Mouse (Mus musculus) spleen, adult 2 months (tissue): ENCODE results near the gene Nup205. TPM values are rescaled to one million over a fixed set of nuclear protein-coding genes. Genes with fewer than 3 reads are reported as not detected.

Source experiments
- DNase-seq, 2 experiments: peaks; one replicate each; pipeline versions ENCODE4 v3.0.0 to v3.0.0-alpha.2; 2012 to 2021; ENCODE audit warnings: low spot score in 2 of 2, low read depth in 1 of 2
- H3K27ac ChIP-seq: fragments of 200-500 bp; 2 replicates; pipeline ENCODE4 v1.5.1; 2012; ENCODE audit warnings: low read length, inconsistent platforms; ENCODE audit not compliant: insufficient read depth
- H3K27me3 ChIP-seq: fragments of 200-500 bp; 2 replicates; pipeline ENCODE4 v1.6.1; 2012; ENCODE audit warnings: mild to moderate bottlenecking, moderate library complexity, low read length, inconsistent platforms; ENCODE audit not compliant: control insufficient read depth, insufficient read depth
- H3K36me3 ChIP-seq: fragments of 200-500 bp; 2 replicates; pipeline ENCODE4 v1.6.1; 2012; ENCODE audit warnings: mild to moderate bottlenecking, low read length, inconsistent platforms; ENCODE audit not compliant: control insufficient read depth, insufficient read depth
- H3K4me1 ChIP-seq: fragments of 200-500 bp; 2 replicates; pipeline ENCODE4 v1.6.1; 2011; ENCODE audit warnings: inconsistent platforms; ENCODE audit not compliant: control insufficient read depth, insufficient read depth, insufficient read length
- H3K4me3 ChIP-seq: fragments of 200-500 bp; 2 replicates; pipeline ENCODE4 v1.5.1; 2011; ENCODE audit warnings: mild to moderate bottlenecking, inconsistent platforms; ENCODE audit not compliant: insufficient read depth, insufficient read length; ENCODE audit errors: extremely low read depth
- CTCF ChIP-seq: fragments of 200-500 bp; IDR thresholded peaks from 2 replicates; pipeline ENCODE4 v1.5.1; 2011; ENCODE audit warnings: mild to moderate bottlenecking, inconsistent platforms; ENCODE audit not compliant: insufficient read depth, insufficient read length, insufficient replicate concordance; ENCODE audit errors: extremely low read depth
- POLR2A ChIP-seq: fragments of 200-500 bp; IDR thresholded peaks from 2 replicates; pipeline ENCODE4 v1.6.1; 2011; ENCODE audit warnings: low read depth, low read length, inconsistent platforms
- WGBS: fragments of 180-500 bp; shearing (Covaris S2); methylation state at CpG from one replicate; pipeline ENCODE4 v1.1.7; 2018; 5-methylcytosine and 5-hydroxymethylcytosine counted together
- polyA plus RNA-seq: library from polyadenylated mRNA; depleted of rRNA; stranded (reverse); fragments of >200 nt; gene quantifications from 2 replicates; pipeline ENCODE4 v1.2.3, GENCODE M21; 2012

Nup205 gene
- polyA plus RNA-seq, 1 experiment: 11.8 TPM

DNA sequence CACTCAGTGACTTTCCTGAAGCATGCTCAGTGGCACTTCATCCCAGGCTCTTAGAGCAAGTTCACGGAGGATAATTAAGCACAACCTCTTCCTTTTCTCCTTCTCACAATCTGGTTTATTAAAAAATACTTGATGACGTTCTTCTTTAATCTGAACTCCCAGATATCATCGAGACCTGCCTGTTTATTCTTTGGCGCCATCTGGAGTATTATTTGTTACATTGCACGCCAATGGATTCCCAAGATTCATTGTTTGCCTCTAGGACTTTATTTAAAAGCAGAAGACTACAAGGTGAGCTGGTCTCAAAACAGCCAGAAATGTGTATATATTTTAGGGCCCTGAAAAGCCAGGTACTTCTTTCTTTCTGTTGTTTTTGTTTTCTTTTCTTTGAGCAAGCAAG lies 67.9 kb downstream of the Nup205 start:
- Histone ChIP-seq H3K4me1 (no peaks in the 10 kb centered on the region), H3K36me3 (peaks cover 31% of the 10 kb centered on the region), H3K27ac (no peak overlapping the region), H3K27me3 (no peaks in the 10 kb centered on the region), H3K4me3 (no peak overlapping the region)
- TF ChIP-seq CTCF (no peak), POLR2A (no peak)
- no peak for DNase-seq
- WGBS: 60% methylated on average over 5 of the region's 5 CpGs

- WGBS: 88% methylated on average over 17 of the region's 17 CpGs
- DNase-seq: no peak
- Histone ChIP-seq H3K36me3 (peaks cover 2% of the 10 kb centered on the region), H3K4me1 (peaks cover 8% of the 10 kb centered on the region; the same call in 1 of the 2 replicates), H3K4me3 (no peak overlapping the region), H3K27me3 (no peaks in the 10 kb centered on the region), H3K27ac (no peak overlapping the region)
- TF ChIP-seq POLR2A (no peak), CTCF (no peak)
Observed at GRCm38 (mm10) chr6:35251807-35252476, 74.7 kb downstream of the Nup205 start.

DNA sequence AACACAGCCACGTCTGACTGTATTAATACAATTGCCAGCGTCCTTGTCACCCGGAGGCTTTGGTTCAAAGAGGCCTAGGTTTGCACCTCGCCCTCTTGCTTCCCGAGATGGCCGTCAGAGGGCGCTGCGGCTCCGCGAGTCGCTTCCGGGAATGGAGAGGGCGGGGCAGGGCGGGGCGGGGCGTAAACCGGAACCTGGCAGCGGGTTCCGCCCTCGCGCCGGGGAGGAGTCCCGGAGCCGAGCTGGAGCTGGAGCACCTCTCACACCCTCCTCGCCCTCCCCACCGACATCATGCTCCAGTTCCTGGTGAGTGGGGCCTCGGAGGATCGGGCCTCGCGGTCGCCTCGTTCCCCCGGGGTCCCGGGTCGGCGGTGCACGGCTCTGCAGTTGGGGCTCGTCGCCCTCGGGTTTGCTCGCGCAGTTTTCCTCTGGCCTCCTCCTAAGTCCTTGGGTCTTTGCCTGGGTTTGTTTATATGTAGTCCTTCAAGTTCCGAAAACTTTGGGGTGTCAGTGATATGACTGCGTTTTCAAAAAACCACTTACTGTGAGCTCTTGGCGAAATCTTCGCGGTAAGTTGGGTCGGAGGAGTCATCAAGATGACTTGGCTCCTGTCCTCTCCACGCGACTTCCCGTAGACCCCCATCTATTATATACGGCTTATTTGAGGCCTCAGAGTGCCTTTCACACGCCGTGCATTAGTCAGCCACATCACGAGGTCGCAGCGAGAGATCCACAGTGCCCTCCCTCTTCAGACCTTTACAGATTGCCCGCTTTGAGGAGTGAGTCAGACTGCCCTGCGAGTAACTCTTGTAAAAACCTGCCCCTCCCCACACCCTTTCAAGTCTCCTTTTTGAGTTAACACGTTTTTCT lies 75.5 kb downstream of the Nup205 start:
- Histone ChIP-seq H3K4me1 (peaks cover 8% of the 10 kb centered on the region; the same call in 1 of the 2 replicates), H3K36me3 (no peaks in the 10 kb centered on the region), H3K27ac (peak overlapping the region; percentile 81), H3K4me3 (peak overlapping the region; percentile 89), H3K27me3 (no peaks in the 10 kb centered on the region)
- peak; percentile 84 for TF ChIP-seq CTCF
- TF ChIP-seq POLR2A: peak; percentile 79
- DNase-seq: peak; percentile 75 to 83
- 1% methylated on average over 51 of the region's 60 CpGs for WGBS

- no peak for DNase-seq
- TF ChIP-seq POLR2A: no peak
- no peak for TF ChIP-seq CTCF
- no peaks in the 10 kb centered on the region for H3K27me3 ChIP-seq
- H3K4me3 ChIP-seq: no peak overlapping the region
- no peaks in the 10 kb centered on the region for H3K36me3 ChIP-seq
- 62% methylated on average over 5 of the region's 5 CpGs for WGBS
- peaks cover 11% of the 10 kb centered on the region for H3K4me1 ChIP-seq
- no peak overlapping the region for H3K27ac ChIP-seq
Observed at GRCm38 (mm10) chr6:35253474-35253873, 76.3 kb downstream of the Nup205 start.

DNA sequence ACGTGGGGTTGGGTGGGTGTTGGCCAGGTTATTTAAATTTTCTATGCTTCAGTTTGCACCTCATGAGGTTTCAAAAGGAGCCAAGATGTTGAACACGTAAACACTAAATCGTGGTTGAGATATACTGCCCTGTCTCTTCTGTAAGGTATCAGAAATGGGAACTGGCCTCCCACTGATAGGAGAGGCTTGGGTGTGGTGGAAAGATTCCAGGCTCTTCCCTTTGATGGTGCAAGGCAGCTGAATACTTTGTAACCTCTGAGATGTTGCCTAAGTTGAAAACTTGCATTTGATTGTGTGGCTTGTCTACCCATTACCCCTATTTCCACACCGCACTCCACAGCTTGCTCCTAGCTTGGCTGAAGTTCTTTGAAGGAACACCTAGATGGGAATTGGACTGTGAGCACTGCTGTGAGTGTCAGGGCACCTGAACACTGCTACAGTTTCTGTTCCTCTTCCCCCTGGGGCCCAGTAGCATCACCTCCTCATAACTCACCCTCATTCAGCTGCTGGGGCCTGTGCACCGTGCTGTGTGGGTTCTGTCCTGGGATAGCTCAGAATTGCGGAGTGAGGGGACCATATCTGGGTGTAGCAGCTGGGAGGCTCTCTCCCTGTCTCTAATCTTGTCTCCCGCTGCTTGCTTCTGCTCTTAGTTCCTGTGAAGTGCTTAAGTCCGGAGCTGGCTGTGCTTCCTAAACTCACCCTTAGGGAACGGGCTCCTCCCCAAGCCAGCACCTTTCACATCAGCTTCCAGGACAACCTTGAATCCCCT lies 77.1 kb downstream of the Nup205 start:
- H3K27me3 ChIP-seq: no peaks in the 10 kb centered on the region
- H3K4me1 ChIP-seq: peaks cover 13% of the 10 kb centered on the region
- H3K36me3 ChIP-seq: no peaks in the 10 kb centered on the region
- H3K4me3 ChIP-seq: 0 out of 2 replicates have a peak overlapping the region, but pooled peaks have one; percentile 2
- TF ChIP-seq CTCF (no peak), POLR2A (no peak)
- peak; percentile 5 to 22 for DNase-seq
- peak overlapping the region; percentile 9; the same call in 1 of the 2 replicates for H3K27ac ChIP-seq
- 52% methylated on average over 9 of the region's 9 CpGs for WGBS

GRCm38 (mm10) chr6:35255017-35255416 lies 77.8 kb downstream of the Nup205 start:
- TF ChIP-seq POLR2A (no peak), CTCF (no peak)
- Histone ChIP-seq H3K4me3 (no peak overlapping the region), H3K27ac (no peak overlapping the region; the same call in 1 of the 2 replicates), H3K36me3 (no peaks in the 10 kb centered on the region), H3K4me1 (peaks cover 13% of the 10 kb centered on the region), H3K27me3 (no peaks in the 10 kb centered on the region)
- DNase-seq: no peak
- 83% methylated on average over 12 of the region's 12 CpGs for WGBS
